Mouse (Mus musculus) intestine, embryonic 16.5 days (tissue): ENCODE results near the gene Filip1l. TPM values are rescaled to one million over a fixed set of nuclear protein-coding genes. Genes with fewer than 3 reads are reported as not detected.

Experiments used
- ATAC-seq: fragments of 200-750 bp; cut with Nextera tagmentation; 2 replicates; pipeline ENCODE4 v1.8.0; 2017; ENCODE audit warnings: moderate TSS enrichment, moderate library complexity
- H3K27ac ChIP-seq: fragments of 300-500 bp; sonication (generic); 2 replicates; pipeline ENCODE4 v1.5.1; 2014; ENCODE audit warnings: mild to moderate bottlenecking, low read length
- H3K27me3 ChIP-seq: fragments of 300-500 bp; sonication (generic); replicated peaks from 2 replicates; pipeline ENCODE4 v1.6.1; 2014; ENCODE audit warnings: low read length, control low read depth, mixed read lengths; ENCODE audit not compliant: control insufficient read depth, insufficient read depth
- H3K36me3 ChIP-seq: fragments of 300-500 bp; sonication (generic); 2 replicates; pipeline ENCODE4 v1.6.1; 2014; ENCODE audit warnings: low read length, control low read depth; ENCODE audit not compliant: control insufficient read depth, insufficient read depth
- H3K4me1 ChIP-seq: fragments of 300-500 bp; sonication (generic); 2 replicates; pipeline ENCODE4 v1.6.1; 2014; ENCODE audit warnings: low read length, control low read depth, mixed read lengths; ENCODE audit not compliant: control insufficient read depth, insufficient read depth
- H3K4me2 ChIP-seq: fragments of 300-500 bp; sonication (generic); 2 replicates; pipeline ENCODE4 v1.6.1; 2014; ENCODE audit warnings: low read depth, low read length, control low read depth
- H3K4me3 ChIP-seq: fragments of 300-500 bp; sonication (generic); 2 replicates; pipeline ENCODE4 v1.5.1; 2014; ENCODE audit warnings: mild to moderate bottlenecking, low read length
- H3K9ac ChIP-seq: fragments of 300-500 bp; sonication (generic); 2 replicates; pipeline ENCODE4 v1.6.1; 2014; ENCODE audit warnings: low read depth, low read length
- H3K9me3 ChIP-seq: fragments of 300-500 bp; sonication (generic); 2 replicates; pipeline ENCODE4 v1.6.1; 2016; ENCODE audit warnings: low read length, control low read depth; ENCODE audit not compliant: control insufficient read depth
- WGBS: fragments of 180-500 bp; shearing (Covaris S2); extraction: QIAGEN DNeasy Blood & Tissue Kit; methylation state at CpG from one replicate; pipeline ENCODE4 v1.1.7; 2014; 5-methylcytosine and 5-hydroxymethylcytosine counted together
- polyA plus RNA-seq: library from polyadenylated mRNA; unstranded; fragments of >200 nt; fragmentation: Nextera tagmentation; extraction: Ambion mirVana; gene quantifications from 2 replicates; pipeline ENCODE4 v1.2.1, GENCODE M21; 2015

Filip1l gene
- polyA plus RNA-seq, 1 experiment from 2014 or later, result 30.4 TPM

DNA sequence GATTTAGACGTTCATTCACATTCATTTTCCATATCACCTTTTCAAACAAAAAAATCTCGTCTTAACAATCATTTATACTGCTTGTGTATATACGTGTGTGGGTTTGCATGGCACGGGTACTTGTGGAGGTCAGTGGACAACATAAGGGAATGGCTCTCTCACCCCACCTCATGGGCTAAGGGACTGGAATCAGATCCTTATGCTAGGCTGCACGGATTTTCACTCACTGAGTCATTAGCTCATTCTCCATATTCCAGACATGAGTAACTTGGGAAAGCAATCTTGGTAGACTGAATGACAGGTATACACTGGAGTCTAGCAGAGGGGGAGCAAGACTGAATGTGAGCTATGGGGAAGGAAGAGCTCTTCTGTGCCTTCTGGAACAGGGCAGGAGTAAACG lies 80.8 kb downstream of the Filip1l start:
- Histone ChIP-seq H3K36me3 (no peaks in the 10 kb centered on the region), H3K4me1 (no peaks in the 10 kb centered on the region), H3K9ac (no peak overlapping the region), H3K4me2 (no peak overlapping the region), H3K27ac (no peak overlapping the region), H3K9me3 (no peaks in the 10 kb centered on the region), H3K27me3 (no peaks in the 10 kb centered on the region), H3K4me3 (no peak overlapping the region)
- no peak for ATAC-seq
- WGBS, result 85% methylated on average over 6 of the region's 6 CpGs

DNA sequence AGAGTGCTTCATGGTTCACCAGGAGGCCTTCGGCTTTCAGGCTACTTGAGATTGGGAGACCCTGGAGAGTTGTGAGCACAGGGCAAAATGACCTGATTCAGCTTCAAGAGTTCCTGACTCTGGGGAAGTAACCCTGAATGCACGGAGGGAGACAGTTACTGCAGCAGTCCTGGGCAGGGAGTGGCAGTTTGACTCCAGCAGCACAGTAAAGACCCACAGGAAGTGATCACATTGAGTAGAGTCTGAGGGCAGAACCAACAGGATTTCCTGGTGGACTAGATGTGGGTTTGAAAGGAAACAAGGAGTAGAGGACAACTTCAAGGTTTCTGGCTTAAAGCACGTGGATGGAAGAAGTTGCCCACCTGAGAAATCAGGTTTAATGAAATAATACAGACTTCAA lies 81.7 kb downstream of the Filip1l start:
- Histone ChIP-seq H3K4me1 (no peaks in the 10 kb centered on the region), H3K9me3 (no peaks in the 10 kb centered on the region), H3K27ac (no peak overlapping the region), H3K36me3 (no peaks in the 10 kb centered on the region), H3K4me3 (no peak overlapping the region), H3K27me3 (no peaks in the 10 kb centered on the region), H3K4me2 (no peak overlapping the region), H3K9ac (no peak overlapping the region)
- WGBS, result 76% methylated on average over 3 of the region's 3 CpGs
- ATAC-seq, result no peak

DNA sequence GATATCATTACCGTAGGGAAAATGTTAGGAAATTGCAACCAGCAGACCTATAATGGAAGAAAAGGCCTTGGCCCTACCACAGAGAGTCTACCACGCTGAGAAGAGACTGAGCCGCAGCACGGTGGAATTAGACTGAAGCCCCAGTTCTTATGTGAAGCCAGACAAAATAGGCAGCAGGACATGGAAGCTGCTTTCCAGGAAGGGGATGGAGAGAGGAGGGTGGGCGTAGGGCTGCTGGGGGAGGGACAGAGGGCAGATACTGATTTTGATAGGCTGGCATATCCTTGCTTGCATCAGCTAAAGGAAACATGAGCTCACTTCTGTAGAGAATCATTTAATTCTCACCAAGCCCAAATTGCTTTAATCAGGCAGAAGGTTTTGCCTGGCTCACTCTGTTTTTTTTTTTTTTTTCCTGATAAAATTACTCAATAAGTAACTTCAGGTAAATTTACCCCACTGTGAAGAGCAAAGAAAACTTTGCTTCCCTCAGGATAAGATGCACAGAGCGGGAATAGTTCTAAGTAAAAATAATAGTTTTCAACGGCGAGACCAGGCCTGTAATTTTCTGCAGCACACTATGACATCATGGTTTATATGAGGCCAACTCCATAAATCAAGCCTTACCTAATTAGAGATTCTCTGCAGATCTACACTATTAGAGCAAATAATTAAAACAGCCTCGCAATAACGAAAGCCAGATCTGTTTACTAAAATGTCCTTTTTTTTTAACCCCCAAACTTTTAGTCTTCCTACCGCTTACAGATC lies 84.8 kb downstream of the Filip1l start:
- H3K4me2 ChIP-seq, result no peak overlapping the region
- H3K27ac ChIP-seq, result peak overlapping the region; percentile 31; the same call in 1 of the 2 replicates
- H3K27me3 ChIP-seq, result no peaks in the 10 kb centered on the region
- H3K9ac ChIP-seq, result no peak overlapping the region
- WGBS, result 60% methylated on average over 11 of the region's 11 CpGs
- ATAC-seq, result peak; percentile 47; the same call in 1 of the 2 replicates
- no peak overlapping the region for H3K4me3 ChIP-seq
- H3K36me3 ChIP-seq, result no peaks in the 10 kb centered on the region
- no peaks in the 10 kb centered on the region for H3K4me1 ChIP-seq
- no peaks in the 10 kb centered on the region for H3K9me3 ChIP-seq

DNA sequence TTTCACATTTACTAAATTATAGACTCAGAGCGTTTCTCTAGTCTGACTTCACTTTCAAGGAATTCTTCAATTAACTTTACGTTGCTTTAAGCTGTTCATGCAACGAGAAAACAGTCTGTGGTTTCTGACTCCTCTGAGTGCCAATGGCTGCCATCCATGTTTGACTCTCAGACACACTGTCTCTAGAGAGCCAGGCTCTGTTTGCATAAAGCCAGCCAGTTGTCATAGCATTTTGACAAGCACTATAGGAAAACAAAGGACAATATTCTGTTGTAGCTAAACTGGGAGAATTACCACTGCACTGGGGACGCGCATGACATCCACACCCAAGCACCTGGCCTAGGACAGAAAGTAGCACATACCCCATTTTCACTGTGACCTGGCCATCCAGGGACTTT lies 85.4 kb downstream of the Filip1l start:
- Histone ChIP-seq H3K9me3 (no peaks in the 10 kb centered on the region), H3K9ac (no peak overlapping the region), H3K4me3 (no peak overlapping the region), H3K4me1 (no peaks in the 10 kb centered on the region), H3K4me2 (no peak overlapping the region), H3K36me3 (no peaks in the 10 kb centered on the region), H3K27me3 (no peaks in the 10 kb centered on the region), H3K27ac (peak overlapping the region; percentile 57; the same call in 1 of the 2 replicates)
- peak; percentile 35; the same call in 1 of the 2 replicates for ATAC-seq
- 59% methylated on average over 5 of the region's 5 CpGs for WGBS

DNA sequence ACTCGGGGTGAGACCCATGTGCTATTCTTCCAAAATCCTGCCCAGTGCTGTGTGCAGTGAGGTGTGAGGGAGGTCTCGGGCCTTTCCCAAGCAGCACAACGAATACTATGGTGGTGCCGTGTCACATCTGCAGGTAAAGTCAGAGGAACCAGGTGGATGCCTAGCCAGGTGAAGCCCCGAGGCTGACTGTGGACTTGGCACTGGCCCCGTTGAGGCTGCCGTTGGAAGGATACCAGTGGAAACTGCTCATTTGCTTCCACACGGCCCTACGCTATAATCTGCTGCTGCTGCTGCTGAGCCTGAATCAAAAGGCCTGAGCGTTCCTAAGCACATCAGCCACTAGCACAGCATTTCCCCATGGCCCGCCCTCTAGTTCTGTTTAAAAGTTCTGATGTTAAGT lies 86.3 kb downstream of the Filip1l start:
- Histone ChIP-seq H3K4me3 (no peak overlapping the region), H3K9ac (no peak overlapping the region), H3K27me3 (no peaks in the 10 kb centered on the region), H3K27ac (peak overlapping the region; percentile 16; the same call in 1 of the 2 replicates), H3K4me1 (no peaks in the 10 kb centered on the region), H3K9me3 (no peaks in the 10 kb centered on the region), H3K4me2 (no peak overlapping the region), H3K36me3 (no peaks in the 10 kb centered on the region)
- 78% methylated on average over 11 of the region's 11 CpGs for WGBS
- ATAC-seq, result no peak

DNA sequence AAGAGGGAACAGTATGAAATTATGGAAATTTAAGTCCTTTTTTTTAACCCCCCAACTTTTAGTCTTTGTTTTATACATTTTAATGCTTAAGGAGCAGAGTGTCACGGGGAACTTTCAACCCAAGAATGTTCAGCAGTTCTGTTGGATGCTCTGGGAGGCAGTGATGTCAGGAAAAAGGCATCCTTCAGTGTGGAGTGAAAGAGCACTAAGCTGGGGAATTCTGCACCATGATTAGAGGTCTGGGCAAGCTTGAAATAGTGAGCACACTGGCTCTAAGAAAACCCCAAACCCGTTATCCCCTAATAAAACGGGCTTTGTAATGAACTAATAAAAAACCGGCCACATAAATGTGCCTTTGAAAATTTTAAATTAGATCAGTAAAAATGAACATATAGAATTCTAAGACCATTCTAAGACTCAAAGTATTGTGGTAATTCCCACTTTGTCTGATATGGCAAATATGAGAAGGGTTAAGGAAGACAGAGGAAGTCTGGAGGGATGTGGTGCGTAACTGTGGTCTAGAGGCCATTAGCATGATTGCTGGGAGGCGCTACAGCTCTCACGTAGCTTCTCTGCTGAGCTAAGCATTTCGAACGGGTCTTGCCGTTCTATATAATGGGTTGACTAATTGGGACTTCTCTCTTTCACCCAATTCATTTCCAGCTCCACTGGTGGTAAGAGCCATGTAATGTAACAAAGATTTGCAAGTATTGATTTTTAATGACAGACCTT lies 88.0 kb downstream of the Filip1l start:
- Histone ChIP-seq H3K27me3 (no peaks in the 10 kb centered on the region), H3K4me1 (no peaks in the 10 kb centered on the region), H3K9ac (no peak overlapping the region), H3K36me3 (no peaks in the 10 kb centered on the region), H3K9me3 (no peaks in the 10 kb centered on the region), H3K4me2 (no peak overlapping the region), H3K27ac (no peak overlapping the region), H3K4me3 (no peak overlapping the region)
- 82% methylated on average over 10 of the region's 10 CpGs for WGBS
- no peak for ATAC-seq

DNA sequence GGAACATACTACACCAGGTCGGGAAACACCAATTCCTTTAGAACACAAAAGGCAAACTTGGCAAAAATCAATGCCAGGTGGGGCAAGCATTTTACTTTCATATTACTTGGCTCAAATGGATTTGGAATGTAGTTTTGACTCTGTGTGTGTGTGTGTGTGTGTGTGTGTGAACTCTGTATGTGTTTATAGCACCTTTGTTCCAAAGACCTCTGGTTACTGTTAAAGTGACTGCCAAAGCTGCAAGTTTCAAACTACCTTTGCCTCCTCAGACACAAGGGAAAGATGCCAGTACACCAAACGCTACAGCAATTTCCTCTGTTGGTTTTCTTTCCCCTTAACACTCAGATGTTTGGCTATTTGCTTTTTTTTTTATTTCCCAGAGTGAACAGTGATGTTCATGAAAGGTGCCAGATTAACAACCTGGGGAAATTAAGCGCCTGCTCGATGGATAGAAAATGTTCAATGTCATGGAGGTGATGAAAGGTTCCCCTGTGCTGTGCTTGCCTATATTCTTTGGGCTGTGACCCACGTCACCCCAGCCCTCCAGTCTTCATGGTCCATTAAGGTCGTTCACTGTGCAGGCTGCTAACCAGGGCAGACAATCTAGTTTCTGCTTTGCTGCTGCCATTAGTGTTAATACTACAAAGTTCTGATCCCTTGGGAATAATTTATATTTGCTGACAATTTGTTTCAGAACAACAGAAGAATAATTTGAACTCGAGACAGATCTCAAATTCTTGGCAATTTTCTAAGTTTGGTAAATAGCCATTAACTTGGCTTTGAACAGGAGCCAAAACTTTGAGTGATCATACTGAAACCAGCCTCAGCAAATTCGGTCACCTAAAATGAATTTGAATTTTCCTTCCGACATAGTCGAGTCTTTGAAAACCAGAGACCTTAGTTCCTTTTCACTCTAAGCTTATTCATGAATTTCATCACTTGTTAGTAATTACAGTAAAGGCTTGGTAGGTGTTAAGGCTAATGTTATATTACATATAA lies 92.5 kb downstream of the Filip1l start:
- 74% methylated on average over 10 of the region's 10 CpGs for WGBS

DNA sequence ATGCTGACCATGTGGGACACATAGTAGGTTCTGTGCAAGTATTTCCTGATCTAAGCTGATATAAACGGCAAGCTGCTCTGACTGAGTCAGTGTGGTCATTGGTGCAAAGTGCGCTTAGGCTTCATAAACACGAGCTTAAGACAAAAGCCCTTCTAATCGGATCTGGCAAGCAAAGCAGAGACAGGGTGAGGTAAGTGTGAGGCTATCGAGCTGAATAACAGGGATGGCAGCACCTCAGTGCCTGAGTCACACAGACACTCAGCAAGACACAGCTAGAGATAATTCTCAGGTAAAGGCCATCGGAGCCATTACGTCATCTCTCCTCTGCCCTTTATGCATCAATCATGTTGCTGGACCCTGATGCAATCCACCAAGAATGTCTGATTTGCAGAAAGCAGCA lies 100.1 kb downstream of the Filip1l start:
- Histone ChIP-seq H3K27me3 (no peaks in the 10 kb centered on the region), H3K4me3 (no peak overlapping the region), H3K9ac (no peak overlapping the region), H3K4me1 (0 out of 2 replicates have a peak, but pooled peaks cover 8% of the 10 kb centered on the region), H3K27ac (no peak overlapping the region), H3K4me2 (no peak overlapping the region), H3K9me3 (no peaks in the 10 kb centered on the region), H3K36me3 (no peaks in the 10 kb centered on the region)
- WGBS, result 33% methylated on average over 7 of the region's 7 CpGs
- peak; percentile 85 for ATAC-seq

More for the DNA sequence above, 92.5 kb downstream of the Filip1l start:
- no peaks in the 10 kb centered on the region for H3K4me1 ChIP-seq
- no peak overlapping the region for H3K4me3 ChIP-seq
- H3K27me3 ChIP-seq, result no peaks in the 10 kb centered on the region
- H3K9me3 ChIP-seq, result no peaks in the 10 kb centered on the region
- ATAC-seq, result no peak
- H3K27ac ChIP-seq, result no peak overlapping the region
- H3K36me3 ChIP-seq, result no peaks in the 10 kb centered on the region
- H3K9ac ChIP-seq, result no peak overlapping the region
- H3K4me2 ChIP-seq, result no peak overlapping the region
